Mouse (Mus musculus) liver, adult 2 months (tissue): ENCODE data around the gene Itk.

ENCODE experiments used
- CTCF ChIP-seq: fragments of 200-500 bp; IDR thresholded peaks from 2 replicates; pipeline ENCODE4 v1.5.1; 2011; ENCODE audit warnings: low read depth, low read length, control low read depth
- POLR2A ChIP-seq: fragments of 200-500 bp; IDR thresholded peaks from 2 replicates; pipeline ENCODE4 v1.6.1; 2011; ENCODE audit warnings: low read length, control low read depth; ENCODE audit not compliant: insufficient read depth; ENCODE audit errors: extremely low read depth

DNA sequence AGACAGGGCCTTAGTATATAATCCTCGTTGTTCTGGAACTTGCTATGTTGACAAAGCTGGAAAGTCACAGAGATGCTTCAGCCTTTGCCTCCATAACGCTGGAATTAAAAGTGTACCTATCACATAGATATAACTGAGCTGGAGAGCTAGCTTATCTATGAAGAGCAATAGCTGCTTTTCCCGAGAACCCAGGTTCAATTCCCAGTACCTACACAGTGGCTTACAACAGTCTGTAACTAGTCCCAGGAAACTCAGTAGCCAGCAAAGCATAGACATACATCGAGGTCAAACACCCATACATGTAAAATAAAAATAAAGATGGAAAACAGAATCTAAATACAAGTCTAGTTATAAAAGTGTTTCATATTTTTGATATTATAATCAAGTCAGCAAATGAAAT, 9.2 kb upstream of the Itk start:
- TF ChIP-seq CTCF (no peak), POLR2A (no peak)
